Mouse (Mus musculus) induced T-regulatory cell, adult 2 months (primary cell): ENCODE measurements around the gene Ddx43.
"Not testable (repeated sequence)": the region's sequence is repeated elsewhere in the genome, so short reads cannot be mapped to it uniquely, and the experiment has no call there.

ENCODE experiments used
- DNase-seq: peaks from one replicate; pipeline ENCODE4 v3.0.0-alpha.2; 2012; ENCODE audit warnings: low read depth

The Ddx43 gene

DNA sequence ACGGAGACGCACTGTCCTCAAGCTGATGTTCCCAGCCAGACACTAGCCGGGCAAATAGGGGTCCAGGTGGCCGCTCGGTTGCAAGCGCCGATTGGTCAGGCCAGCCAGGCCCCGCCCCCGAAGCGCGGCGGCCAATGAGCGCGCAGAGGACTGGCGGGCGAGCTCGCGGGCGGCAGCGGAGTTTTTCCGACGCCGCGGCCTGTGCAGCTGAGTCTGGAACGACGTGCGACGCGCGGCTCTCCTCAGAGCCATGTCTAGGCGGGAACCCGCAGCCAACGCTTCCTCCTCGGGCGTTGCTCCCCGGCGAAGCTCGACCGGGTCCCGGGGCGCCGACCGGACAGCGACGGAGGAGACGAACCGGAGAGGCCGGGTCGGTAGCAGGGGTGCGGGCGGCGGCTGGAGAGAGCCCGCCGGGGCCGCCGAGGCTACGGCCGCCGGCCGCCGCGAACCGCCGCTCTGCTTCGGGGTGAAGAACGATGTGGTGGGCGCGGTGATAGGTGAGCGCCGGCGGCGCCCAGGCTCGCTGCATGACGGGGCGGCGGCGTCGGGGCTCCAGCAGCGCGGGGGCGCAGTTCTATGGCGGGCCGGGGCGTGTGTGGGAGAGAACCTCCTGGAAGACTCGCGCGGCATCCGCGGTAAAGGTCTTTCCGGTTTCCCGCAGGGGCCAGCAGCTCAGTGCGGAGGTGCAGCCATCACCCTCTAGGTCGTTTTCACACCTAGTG is at the start of gene Ddx43:
Gene Ddx43, plus strand, starts transcription at position 148 of the 722 bp plus-strand sequence.
- DNase-seq = peak; percentile 74

DNA sequence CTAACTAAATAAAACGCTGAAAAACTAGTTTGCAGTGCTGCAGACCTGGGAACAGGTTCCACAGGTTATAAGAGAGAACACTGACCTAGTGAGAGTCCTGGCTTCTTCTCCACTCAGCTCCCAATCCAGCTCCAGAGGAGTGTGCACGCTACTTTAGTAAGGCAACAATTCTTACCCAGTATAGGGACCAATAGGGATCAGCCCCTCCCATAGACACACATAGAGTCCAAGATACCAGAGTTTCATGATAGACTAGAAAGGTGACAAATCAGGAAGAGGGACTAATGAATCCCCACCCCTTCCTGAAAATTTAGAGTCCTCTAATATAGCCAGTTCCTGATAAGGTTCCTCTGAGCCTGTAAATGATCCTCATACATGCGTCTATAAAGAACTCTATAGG is 48.6 kb upstream of the Ddx43 start:
- DNase-seq = no peak

DNA sequence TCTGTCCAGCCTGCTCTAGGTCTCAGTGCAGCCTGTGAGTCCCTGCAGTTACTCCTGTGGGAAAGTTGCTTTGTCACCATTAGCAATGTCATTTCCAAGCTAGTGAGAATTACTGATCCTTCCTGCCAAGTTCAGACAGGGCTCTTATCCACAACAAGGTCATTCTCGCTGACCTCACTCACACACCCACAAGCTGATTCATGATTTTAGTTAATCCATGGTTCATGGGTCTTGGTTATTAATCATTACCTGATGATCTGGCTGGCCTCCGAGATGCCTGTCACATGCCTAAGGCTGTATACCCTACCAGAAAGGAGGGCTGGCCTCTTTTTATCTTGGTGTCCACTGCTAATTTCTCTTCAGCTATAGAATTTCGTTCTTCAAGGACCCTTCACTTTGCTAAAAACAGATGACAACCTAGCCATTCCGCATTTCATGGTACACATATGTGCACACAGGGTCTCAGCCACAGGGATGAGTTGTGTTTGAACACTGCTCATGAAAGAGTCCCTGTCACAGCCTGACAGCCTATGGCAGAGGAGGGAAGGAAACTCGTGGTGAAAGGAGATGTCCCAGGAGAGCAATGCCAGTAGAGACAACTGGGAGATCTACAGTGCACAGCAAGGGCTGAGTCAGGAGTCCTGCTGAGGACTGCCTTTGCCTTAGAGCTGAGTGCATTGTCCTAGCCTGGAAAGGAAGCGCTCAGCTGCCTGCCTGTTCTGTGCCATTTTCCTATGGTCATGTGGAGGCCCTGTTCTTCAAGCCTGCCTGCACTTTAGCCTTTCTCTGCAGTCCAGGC is 47.2 kb upstream of the Ddx43 start:
- not testable (repeated sequence) for DNase-seq

DNA sequence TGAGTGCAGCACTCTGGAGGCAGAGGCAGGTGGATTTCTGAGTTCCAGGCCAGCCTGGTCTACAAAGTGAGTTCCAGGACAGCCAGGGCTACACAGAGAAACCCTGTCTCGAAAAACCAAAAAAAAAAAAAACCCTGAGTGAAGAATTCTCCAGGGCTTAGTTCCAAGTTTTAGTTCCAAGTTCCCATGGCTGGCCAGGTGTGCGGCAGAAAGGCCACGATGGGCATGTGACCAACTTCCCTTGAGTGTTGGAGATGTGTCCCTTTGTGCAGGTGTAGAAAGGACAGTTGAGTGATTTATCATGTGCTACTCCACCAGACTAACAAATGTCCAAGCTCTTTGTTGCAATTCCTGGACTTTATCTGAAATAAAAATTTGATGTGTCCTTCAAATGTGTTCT is 46.4 kb upstream of the Ddx43 start:
- not testable (repeated sequence) for DNase-seq

DNA sequence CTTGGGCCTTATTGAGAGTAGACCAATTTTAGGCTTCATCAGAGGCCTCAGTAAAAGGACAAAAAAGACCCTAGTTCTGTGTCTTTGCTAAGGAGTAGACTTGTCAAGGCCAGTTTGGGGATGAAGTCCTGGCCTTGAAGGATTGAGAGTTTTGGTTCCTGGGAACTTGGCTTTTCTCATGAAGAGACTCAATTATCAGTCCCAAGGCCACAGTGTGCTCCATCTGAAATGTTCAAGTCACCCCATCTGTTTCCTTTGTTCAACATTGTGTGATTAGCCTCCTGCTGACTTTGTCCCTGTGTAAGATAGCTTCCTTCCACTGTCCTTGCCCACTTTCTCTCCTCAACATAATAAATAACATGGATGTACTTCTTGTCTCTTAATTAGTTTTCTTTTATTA is 45.6 kb upstream of the Ddx43 start:
- not testable (repeated sequence) for DNase-seq

DNA sequence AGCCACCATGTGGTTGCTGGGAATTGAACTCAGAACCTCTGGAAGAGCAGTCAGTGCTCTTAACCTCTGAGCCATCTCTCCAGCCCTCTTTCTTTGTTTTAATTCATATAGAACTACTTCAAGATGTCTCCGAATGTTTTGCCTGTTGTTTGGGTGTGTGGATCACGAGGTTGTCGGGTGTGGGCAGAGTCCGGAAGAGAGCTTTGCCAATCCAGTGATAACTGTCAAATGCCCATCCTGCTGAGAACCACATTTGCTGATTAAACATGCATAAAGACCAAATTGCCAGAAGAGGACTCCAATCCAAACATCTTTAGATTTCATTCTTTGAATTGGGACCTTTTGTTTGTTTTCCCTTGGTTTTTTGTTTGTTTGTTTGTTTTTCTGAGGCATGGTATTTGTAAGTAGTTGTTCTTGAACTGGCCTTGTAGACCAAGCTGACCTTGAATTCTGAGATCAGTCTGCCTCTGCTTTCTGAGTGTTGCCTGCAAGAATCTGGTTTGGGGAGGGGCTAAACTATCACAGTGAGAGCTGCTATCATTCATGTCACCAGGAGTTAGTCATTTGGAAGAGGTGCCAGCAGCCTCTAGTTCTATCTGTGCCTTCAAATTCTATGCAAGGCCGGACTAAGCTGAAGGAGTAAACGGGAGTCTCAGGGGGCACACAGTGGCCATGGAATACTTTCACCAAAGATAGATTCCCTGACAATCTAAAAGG is 43.9 kb upstream of the Ddx43 start:
- no peak for DNase-seq

DNA sequence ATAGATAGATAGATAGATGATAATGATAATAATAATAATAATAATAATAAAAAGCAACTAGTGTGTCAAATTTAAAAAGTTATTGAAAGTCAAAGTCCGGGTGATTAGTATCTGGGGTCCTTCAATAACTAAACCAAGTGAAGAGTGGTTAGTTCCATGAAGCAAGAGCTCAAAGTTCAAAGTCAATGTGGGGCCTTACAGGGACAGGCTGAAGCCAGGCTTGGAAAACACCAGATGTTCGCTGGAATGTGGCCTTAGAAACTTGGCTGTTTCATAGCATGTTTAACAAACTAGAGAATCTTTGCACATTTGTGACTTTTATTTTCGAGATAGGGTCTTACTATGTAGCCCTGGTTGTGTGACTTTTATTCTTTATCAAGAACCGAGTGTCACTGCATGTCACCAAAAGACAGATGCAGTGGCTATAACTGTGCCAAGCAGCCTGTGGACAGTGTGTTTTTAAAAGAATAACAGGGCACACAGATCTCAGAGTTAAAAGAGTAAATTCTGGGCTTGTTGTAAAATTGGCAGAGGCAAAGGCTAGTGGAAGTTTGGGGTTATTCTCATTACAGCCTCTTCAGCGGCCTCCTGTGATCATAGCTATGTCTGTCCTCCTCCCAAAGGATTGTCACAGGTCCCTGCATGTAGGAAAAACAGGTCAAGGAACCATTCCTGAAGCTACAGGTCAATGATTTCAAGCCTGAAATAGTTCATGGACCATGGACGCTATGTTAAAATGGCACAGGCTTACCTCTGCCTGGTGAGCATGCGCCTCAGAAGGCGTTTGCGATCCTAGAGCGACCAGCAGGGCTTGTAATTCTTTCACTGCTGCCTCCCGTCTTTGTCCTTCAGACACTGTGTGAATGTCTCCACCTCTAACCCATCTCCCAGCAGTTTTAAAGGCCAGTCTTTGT is 40.7 kb upstream of the Ddx43 start:
- no peak for DNase-seq

DNA sequence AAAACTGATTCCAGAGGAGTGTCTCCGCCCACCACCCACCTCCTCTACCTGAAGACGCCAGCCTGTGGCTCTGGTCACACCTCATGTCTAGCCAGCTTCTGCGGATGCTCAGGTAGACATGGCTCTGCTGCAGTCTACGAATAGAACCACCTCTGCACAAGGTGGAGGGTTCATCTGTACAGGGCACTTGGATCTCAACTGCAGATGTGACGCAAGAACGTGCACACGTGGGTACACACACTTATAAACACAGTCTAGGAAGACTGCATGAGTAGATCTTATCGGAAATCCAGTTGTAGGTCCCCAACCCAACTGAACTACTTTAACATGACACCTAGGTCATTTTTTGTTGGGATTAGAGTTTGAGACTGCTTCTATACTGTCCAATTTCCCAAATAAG is 40.0 kb upstream of the Ddx43 start, which contains the start of gene Gsta2:
Gene Gsta2, minus strand, starts transcription at position 178 of the 400 bp plus-strand sequence.
- no peak for DNase-seq

DNA sequence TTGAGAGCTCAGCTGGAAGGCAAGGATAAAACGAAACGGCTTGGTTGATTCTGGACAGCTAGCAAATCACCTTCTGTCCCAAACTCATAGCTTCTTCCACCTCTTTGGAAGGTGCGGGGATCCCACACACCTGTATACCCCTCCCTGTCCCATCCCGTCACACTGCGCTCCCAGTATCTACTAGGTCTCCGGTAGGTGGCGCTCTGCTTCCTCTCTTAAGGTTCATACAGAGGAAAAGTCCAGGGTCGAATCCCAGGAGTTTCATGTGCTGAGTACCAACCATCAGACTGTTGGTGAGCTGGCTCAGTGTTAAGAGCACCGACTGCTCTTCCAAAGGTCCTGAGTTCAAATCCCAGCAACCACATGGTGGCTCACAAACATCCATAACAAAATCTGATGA is 37.5 kb upstream of the Ddx43 start:
- peak; percentile 78 for DNase-seq

DNA sequence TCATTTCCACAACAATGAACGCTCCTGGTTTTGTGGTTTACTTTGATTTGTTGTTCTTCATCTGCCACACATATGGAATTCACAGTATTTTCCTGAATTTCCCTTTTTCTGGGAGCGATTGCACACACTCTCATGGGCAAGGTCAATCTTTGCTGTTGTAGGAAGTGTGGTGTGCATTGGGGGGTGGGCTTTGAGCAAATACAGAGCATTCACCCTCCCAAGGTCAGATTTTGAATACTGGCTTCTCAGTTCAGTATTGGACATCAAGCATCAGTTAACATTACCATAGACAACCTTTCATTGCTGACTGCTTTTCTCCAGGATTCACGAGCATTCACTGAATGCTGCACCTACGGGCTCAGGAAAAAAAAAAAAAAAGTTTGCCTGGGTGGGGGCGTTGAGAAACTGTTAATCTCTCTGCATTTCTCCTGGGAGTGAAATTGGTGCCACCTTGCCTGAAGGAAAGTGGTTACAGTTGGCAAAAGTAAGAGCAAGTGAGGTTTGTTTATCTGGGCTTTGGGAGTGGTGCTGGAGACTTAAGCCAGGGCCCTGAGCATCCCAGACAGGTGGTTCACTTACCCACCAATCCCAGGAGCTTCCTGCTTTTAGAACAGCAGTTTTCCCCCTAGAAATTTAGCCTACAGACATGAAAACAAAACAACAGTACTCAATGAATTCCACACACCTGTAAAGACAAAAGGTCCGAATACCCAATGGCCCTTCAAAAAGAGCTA is 35.7 kb upstream of the Ddx43 start:
- DNase-seq = no peak

DNA sequence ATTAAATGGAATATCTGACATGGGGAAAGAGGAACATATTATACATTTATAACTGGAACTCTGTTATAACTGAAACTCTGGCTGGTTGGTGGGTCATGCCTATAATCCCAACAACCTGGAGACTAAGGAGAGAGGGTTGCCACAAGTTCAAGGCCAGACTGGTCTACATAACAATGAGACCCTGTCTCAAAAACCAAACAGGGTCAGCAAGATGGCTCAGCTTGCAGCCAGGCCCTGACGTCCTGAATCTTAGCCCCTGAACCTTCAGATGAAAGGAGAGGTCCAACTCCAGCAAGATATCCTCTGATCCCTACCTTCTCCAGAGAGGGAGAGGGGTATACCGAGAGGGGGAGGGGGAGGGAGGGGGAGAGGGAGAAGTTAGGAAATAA is 35.1 kb upstream of the Ddx43 start:
- DNase-seq = no peak

DNA sequence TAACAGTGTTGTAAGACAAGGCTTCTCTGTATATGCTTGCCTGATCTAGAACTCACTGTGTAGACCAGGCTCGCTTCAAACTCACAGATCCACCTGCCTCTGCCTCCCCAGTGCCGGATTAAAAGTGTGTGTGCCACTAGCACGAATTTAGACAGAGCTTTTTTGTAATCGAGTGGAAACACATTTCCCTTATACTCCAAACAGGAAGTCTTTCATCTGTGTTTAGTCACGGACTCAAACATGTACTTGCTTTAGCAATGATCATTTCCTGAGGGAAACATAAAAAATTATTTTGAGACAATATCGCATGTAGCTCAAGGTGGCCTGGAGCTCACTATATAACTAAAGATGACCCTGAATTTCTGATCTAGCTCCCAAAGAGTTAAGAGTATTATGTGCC is 32.2 kb upstream of the Ddx43 start:
- DNase-seq = no peak

DNA sequence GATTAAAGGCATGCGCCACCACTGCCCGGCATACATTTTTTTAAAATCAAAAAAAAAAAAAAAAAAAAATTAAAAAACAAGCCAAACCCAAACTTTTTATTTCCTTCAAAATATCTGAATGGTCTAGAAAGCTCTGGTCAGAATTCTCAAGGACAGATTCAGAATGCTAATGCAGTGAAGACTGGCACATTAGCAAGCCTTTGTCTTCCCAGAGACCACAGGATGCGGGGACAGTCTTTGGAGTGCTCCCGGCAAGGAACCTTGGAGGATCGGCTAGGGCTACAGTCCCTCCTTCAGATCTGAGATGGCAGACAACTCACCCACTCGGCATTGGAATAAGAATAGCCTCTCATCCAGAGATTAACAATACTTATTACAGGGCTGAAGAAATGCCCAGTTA is 30.9 kb upstream of the Ddx43 start:
- no peak for DNase-seq

DNA sequence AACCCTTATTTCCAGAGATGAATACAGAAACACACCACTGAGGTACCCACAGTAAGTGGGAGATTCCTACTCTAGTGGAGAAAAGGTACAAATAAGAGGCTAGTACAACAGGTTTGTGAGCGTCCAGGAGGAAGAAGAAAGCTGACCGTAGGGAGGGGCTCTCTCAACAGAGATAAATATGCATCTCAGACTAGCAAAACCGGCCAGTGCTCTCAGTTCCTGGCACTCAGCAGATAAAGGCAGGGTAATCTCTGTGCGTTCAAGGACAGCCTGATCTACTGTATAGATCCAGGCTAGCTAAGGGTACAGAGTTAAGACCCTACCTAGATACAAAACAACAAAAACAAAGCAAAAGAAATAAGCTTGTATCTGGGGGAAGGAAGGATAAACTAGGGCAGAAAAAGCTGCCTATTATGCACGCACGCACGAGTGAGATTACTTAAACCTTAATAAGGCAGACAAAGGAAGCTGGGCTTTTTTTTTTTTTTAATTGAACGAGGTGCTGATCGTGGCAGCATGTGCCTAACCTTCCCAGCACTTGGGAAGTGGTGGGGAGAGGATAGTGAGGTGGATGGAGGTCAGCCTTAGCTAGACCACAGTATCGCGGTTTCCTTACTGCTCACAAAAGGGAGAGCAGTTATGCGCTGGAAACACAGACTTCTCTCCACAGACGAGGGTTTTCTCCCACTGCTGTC is 29.6 kb upstream of the Ddx43 start:
- DNase-seq = no peak

DNA sequence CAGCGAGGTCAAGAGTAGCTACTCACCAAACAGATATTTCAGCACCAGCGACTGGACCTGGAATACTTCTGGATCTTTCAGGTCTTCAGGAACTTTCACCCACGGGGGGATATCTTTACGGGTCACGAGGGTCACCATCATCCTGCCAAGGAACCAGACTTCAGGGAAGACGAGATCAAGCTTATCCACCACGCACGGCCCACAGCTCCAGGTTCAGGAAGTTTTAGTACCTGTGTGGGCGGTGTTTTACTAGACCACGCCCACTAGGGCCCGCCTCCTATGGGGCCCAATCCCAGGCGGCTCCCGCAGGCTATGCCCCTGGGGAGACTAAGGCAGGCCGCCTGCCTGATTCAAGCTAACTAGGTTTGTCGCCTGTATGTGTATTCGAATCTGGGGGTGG is 27.6 kb upstream of the Ddx43 start, which contains the start of gene Dppa5a:
Gene Dppa5a, minus strand, starts transcription at position 219 of the 400 bp plus-strand sequence.
- not testable (repeated sequence) for DNase-seq

DNA sequence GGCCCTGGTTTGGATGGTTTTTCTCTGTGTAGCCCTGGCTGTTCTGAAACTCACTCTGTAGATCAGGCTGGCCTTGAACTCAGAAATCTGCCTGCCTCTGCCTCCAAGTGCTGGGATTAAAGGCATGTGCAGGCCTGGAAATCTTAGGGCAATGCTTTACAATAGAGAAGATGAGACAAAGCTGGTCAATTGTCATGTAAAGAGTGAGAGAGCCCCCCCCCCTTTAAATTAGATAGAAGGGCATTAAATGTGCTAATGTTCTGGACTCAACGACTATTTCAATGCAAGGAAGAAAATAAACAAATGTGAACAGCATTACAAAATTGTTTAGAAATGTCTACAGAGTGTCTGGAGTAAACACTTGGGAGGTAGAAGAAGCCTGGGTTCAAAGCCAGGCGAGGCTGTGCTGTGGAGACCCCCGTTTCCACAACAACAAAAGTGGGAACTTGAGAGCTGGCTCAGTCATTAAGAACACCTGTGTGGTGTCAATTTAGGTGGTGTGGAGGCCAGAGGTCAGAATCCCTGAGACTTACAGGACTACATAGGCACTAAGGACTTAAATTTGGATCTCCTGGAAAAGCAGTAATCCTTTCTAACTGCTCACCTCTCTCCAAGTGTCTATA is 26.8 kb upstream of the Ddx43 start:
- no peak for DNase-seq

DNA sequence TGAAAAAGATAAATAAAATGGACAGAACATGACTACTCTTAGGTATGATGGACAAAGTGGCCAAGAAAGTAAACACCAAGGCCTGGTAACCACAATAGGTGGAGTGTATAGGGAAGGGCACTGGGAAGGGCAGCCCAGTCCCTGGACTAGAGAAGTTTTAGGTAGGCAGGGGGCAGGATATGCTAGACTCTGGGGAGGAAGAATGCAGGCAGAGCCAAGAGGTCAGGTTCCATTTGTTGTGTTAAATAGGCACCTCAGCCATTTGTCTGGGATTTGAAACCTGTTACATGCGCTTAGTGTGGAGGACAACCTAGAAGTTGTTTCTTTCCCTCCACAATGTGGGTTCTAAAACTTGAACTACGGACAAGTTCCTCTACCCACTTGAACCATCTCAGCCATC is 26.2 kb upstream of the Ddx43 start:
- no peak for DNase-seq

DNA sequence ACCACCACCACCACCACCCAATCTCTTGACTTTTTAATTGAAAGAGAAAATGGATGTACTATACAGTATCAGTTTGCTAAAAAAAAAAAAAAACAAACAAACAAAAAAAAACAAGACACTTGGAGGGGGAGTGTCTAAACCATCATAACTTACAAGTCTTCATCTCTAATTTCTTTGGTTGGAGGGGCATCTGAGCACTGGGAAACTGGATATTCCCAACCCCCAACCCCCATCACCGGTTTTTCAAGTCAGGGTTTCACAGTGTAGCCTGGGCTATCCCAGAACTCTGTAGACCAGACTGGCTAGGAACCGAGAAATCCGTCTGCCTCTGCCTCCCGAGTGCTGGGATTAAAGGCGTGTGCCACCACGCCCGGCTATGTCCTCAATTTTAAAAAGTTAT is 25.8 kb upstream of the Ddx43 start:
- DNase-seq = no peak

DNA sequence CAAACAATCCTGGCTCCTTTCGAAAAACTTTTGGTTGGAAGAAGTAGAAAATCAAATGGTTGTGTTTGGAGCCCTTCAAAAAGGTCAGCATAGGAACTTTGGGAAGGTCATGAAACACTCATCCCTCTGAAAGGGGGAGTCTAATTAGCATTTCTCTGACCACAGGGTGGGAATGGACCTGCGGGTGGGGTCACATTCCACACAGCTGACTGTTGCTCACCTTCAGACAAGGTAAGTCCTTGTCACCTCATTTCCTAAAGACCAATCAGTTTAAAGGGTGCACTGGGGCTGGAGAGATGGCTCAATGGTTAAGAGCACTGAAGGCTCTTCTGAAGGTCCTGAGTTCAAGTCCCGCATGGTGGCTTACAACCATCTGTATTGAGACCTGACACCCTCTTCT is 24.1 kb upstream of the Ddx43 start:
- no peak for DNase-seq
